Mouse (Mus musculus) heart, postnatal 0 days (tissue): ENCODE measurements at regions not wholly inside any gene's neighbourhood (a gene's known extent, or its start where the extent isn't known, plus 50 kb on each side); places are given as distances from the start of the nearest gene placed in this dataset.

Source experiments
- CTCF ChIP-seq: IDR thresholded peaks from 2 replicates; pipeline ENCODE4 v1.5.1; 2016; ENCODE audit warnings: antibody characterized with exemption, control low read depth, low read depth
- EP300 ChIP-seq: IDR thresholded peaks from 2 replicates; pipeline ENCODE4 v1.6.1; 2016; ENCODE audit warnings: antibody characterized with exemption, low read depth

DNA sequence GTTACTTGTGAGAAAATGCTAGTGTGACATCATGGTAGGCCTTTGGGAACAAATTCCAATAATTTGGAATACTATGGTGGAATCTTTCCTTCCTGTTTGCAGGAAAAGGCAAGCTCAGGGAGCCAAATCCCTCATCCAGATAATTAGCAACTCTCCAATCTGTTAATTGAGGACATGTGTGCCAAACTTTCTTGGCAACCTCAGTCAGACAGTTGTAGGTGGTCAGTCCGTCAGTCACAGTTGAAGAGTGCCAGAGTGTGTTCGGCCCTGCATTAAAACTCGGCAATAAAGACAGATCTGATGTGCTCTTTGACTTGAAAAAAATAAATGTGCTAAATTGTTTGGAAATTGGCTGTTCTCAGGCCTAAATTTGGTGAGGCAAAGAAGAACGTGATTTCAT is 83.1 kb upstream of the Cypt12 start:
- TF ChIP-seq CTCF (no peak), EP300 (no peak)
